ENCODE assay signal across 11 mouse cellular contexts in genomic region chr12:33480975-33481374, GRCm38 (mm10). TPM values are rescaled to one million over a fixed set of nuclear protein-coding genes. Genes with fewer than 3 reads are reported as not detected.
DNase-seq lines count a peak whose midpoint lies in the region; ATAC-seq and TF ChIP-seq lines count a peak whose summit lies in the region.
"Had no signal": no experiment of that assay in that cellular context is flagged by ENCODE, and none has a peak within 500 bp of the region (broad histone marks: within the 10 kb centered on the region; RNA-seq: fewer than 3 reads in every experiment).

No protein-coding gene starts in this region.

- peak; percentile 37 for DNase-seq in 416B (ENCODE audit: low read depth)
- DNase-seq in NIH3T3 (ENCODE audit: low read depth): peak; percentile 56
- peak; percentile 52 for DNase-seq in forebrain, postnatal 0 days
- DNase-seq in adrenal gland, adult (ENCODE audit: inconsistent age in 2 of 2, low spot score in 1 of 2): no peak
- DNase-seq in heart, adult 8-10 months (ENCODE audit: low spot score): no peak
- no peak for DNase-seq in lung, adult 18-20 months
- DNase-seq: cerebellum, adult 2 months; thymus, postnatal 36 days had no signal

- H3K9me3 ChIP-seq in hindbrain, embryonic 13.5 days: no peaks in the 10 kb centered on the region
- no peaks in the 10 kb centered on the region for H3K9me3 ChIP-seq in hindbrain, embryonic 12.5 days (replicated peaks)
- H3K9me3 ChIP-seq in forebrain, postnatal 0 days (ENCODE audit: low read length): no peaks in the 10 kb centered on the region
- H3K9me3 ChIP-seq: megakaryocyte, embryonic 14.5 days had no signal

- no peak overlapping the region for H3K4me2 ChIP-seq in hindbrain, embryonic 13.5 days
- H3K4me2 ChIP-seq in hindbrain, embryonic 12.5 days (replicated peaks): no peak overlapping the region
- H3K4me2 ChIP-seq in forebrain, postnatal 0 days (ENCODE audit: low read depth): no peak overlapping the region

- no peaks in the 10 kb centered on the region for H3K27me3 ChIP-seq in hindbrain, embryonic 13.5 days
- H3K27me3 ChIP-seq in hindbrain, embryonic 12.5 days: no peaks in the 10 kb centered on the region
- no peaks in the 10 kb centered on the region for H3K27me3 ChIP-seq in forebrain, postnatal 0 days (ENCODE audit: insufficient read depth, low read length)
- H3K27me3 ChIP-seq: megakaryocyte, embryonic 14.5 days had no signal

- peak; percentile 65; the same call in 1 of the 2 replicates for ATAC-seq in hindbrain, embryonic 13.5 days (ENCODE audit: low FRiP score)
- no peak for ATAC-seq in hindbrain, embryonic 12.5 days (ENCODE audit: low FRiP score)
- ATAC-seq in forebrain, postnatal 0 days: peak; percentile 63; the same call in 1 of the 2 replicates

- no peak overlapping the region for H3K9ac ChIP-seq in hindbrain, embryonic 13.5 days
- H3K9ac ChIP-seq in hindbrain, embryonic 12.5 days: no peak overlapping the region
- H3K9ac ChIP-seq in forebrain, postnatal 0 days: no peak overlapping the region

- no peaks in the 10 kb centered on the region for H3K36me3 ChIP-seq in hindbrain, embryonic 13.5 days
- H3K36me3 ChIP-seq in hindbrain, embryonic 12.5 days: no peaks in the 10 kb centered on the region
- no peaks in the 10 kb centered on the region for H3K36me3 ChIP-seq in forebrain, postnatal 0 days (ENCODE audit: insufficient read depth)

- no peak overlapping the region for H3K4me3 ChIP-seq in hindbrain, embryonic 13.5 days
- H3K4me3 ChIP-seq in hindbrain, embryonic 12.5 days: no peak overlapping the region
- H3K4me3 ChIP-seq in forebrain, postnatal 0 days (ENCODE audit: low read depth, low read length): no peak overlapping the region
- H3K4me3 ChIP-seq: megakaryocyte, embryonic 14.5 days had no signal

- 25% methylated on average over 5 of the region's 5 CpGs for WGBS in hindbrain, embryonic 13.5 days
- WGBS in hindbrain, embryonic 12.5 days: 24% methylated on average over 5 of the region's 5 CpGs
- WGBS in forebrain, postnatal 0 days: 24% methylated on average over 5 of the region's 5 CpGs

- no peak overlapping the region for H3K27ac ChIP-seq in hindbrain, embryonic 13.5 days
- H3K27ac ChIP-seq in hindbrain, embryonic 12.5 days: no peak overlapping the region
- H3K27ac ChIP-seq in forebrain, postnatal 0 days (ENCODE audit: low read depth, low read length): no peak overlapping the region

- no peaks in the 10 kb centered on the region for H3K4me1 ChIP-seq in hindbrain, embryonic 13.5 days (replicated peaks)
- H3K4me1 ChIP-seq in hindbrain, embryonic 12.5 days: no peaks in the 10 kb centered on the region
- H3K4me1 ChIP-seq in forebrain, postnatal 0 days (ENCODE audit: insufficient read depth): no peaks in the 10 kb centered on the region
- H3K4me1 ChIP-seq: megakaryocyte, embryonic 14.5 days had no signal

- TF ChIP-seq CTCF in forebrain, postnatal 0 days (IDR thresholded peaks at IDR 0.05; ENCODE audit: low read depth): peak; percentile 69

RNA-seq across cellular contexts. Expression of gene Twistnb, which starts 51.5 kb away (rescaled TPM):
- polyA plus RNA-seq in hindbrain, embryonic 13.5 days (2015; fragmentation: Nextera tagmentation; extraction: Ambion mirVana): 47.7 and 48.1 TPM in 2 replicates
- 45.6 and 48.1 TPM in 2 replicates for polyA plus RNA-seq in hindbrain, embryonic 12.5 days (2016; fragmentation: Nextera tagmentation; extraction: Ambion mirVana)
- total RNA-seq in forebrain, postnatal 0 days (2014; rRNA removed): 21.1 and 25.4 TPM in 2 replicates
- 58.5 and 64.3 TPM in 2 replicates for polyA plus RNA-seq in forebrain, postnatal 0 days (2015; fragmentation: Nextera tagmentation; extraction: Ambion mirVana)
- 1 to 10 TPM; 5.6 to 9.5 (median 8.6) TPM for total RNA-seq in heart, adult 8-10 months (2022)

Comparison
In these comparisons a context has a peak if more than half of its experiments do, and no peak if none do; other contexts are left out.
1. DNase-seq: peak in 416B (single experiment), NIH3T3 (single experiment) and forebrain, postnatal 0 days (single experiment); none in adrenal gland, adult (0 of 2), heart, adult 8-10 months (single experiment) and lung, adult 18-20 months (0 of 2).